ENCODE assay signal across 13 mouse cellular contexts in the genomic region with DNA sequence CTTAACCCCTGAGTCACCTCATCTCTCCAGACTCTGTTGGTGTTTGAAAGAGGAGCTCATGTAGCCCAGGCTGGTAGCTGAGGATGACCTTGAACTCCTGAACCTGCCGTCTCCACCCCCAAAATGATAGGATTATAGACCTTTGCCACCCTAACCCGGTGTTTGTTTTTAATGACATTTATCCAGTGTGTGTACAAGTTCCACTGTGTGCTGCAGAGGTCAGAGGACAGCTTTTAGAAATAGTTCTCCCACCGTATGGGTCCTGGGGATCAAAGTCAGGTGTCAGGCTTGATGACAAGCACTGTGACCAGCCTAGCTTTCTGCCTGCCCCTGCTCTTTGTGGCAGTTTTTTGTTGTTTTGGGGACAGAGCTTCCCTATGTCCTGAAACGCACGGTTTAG. TPM values are rescaled to one million over a fixed set of nuclear protein-coding genes. Genes with fewer than 3 reads are reported as not detected.
DNase-seq lines count a peak whose midpoint lies in the region; ATAC-seq and TF ChIP-seq lines count a peak whose summit lies in the region.
"Had no signal": no experiment of that assay in that cellular context is flagged by ENCODE, and none has a peak within 500 bp of the region (broad histone marks: within the 10 kb centered on the region; RNA-seq: fewer than 3 reads in every experiment).

No protein-coding gene starts in this region.

- DNase-seq in heart, postnatal 10 days, result no peak
- DNase-seq in left cerebral cortex, adult 11 months (ENCODE audit: low spot score), result no peak
- DNase-seq in spleen, adult 18-20 months, result no peak
- DNase-seq: cerebellum, postnatal 14 days; kidney, postnatal 14 days; thymus, adult 2 months had no signal

- peak overlapping the region; percentile 66 for H3K4me2 ChIP-seq in heart, embryonic 14.5 days (ENCODE audit: low read length)
- no peak overlapping the region for H3K4me2 ChIP-seq in liver, embryonic 16.5 days (ENCODE audit: low read depth, low read length)

- H3K9me3 ChIP-seq in heart, embryonic 14.5 days (ENCODE audit: control insufficient read depth, low read length), result no peaks in the 10 kb centered on the region
- H3K9me3 ChIP-seq in ES-Bruce4 (replicated peaks; ENCODE audit: control insufficient read depth, insufficient read depth, low read length, poor library complexity, severe bottlenecking), result no peaks in the 10 kb centered on the region
- H3K9me3 ChIP-seq in liver, embryonic 16.5 days (replicated peaks; ENCODE audit: control insufficient read depth, low read length), result no peaks in the 10 kb centered on the region
- H3K9me3 ChIP-seq: hindbrain, embryonic 10.5 days had no signal

- whole genome bisulfite sequencing in heart, embryonic 14.5 days, result 43% methylated on average over 5 of the region's 5 CpGs
- 47% methylated on average over 5 of the region's 5 CpGs for WGBS in liver, embryonic 16.5 days (ENCODE audit: insufficient replicate concordance)

- H3K4me1 ChIP-seq in heart, embryonic 14.5 days (ENCODE audit: control insufficient read depth in 2 of 2, insufficient read depth in 2 of 2, low read length in 2 of 2), result peaks cover 10 to 18% of the 10 kb centered on the region in 2 experiments
- H3K4me1 ChIP-seq in ES-Bruce4 (ENCODE audit: control insufficient read depth, insufficient read depth, low read length), result peaks cover 6% of the 10 kb centered on the region
- H3K4me1 ChIP-seq in brown adipose tissue, adult 24 weeks (ENCODE audit: control insufficient read depth, insufficient read depth, insufficient read length, low read length), result peaks cover 5% of the 10 kb centered on the region; the same call in 1 of the 2 replicates
- peaks cover 34% of the 10 kb centered on the region for H3K4me1 ChIP-seq in liver, embryonic 16.5 days (ENCODE audit: control insufficient read depth, low read depth, low read length)

- H3K9ac ChIP-seq in heart, embryonic 14.5 days (ENCODE audit: low read length), result peak overlapping the region; percentile 71
- H3K9ac ChIP-seq in ES-Bruce4 (ENCODE audit: low read depth, poor library complexity, severe bottlenecking), result 0 out of 2 replicates have a peak overlapping the region, but pooled peaks have one; percentile 63
- H3K9ac ChIP-seq in liver, embryonic 16.5 days (ENCODE audit: low read depth, low read length), result peak overlapping the region; percentile 41; the same call in 1 of the 2 replicates

- TF ChIP-seq POLR2A in ES-Bruce4 (IDR thresholded peaks at IDR 0.05; ENCODE audit: insufficient read depth, low read length), result no peak

- H3K27ac ChIP-seq in heart, embryonic 14.5 days (replicated peaks in 1 of 2; ENCODE audit: control insufficient read depth in 1 of 2, insufficient read depth in 1 of 2, low read depth in 2 of 2, low read length in 2 of 2), result peak overlapping the region; percentile 81 to 90; a peak in 2 of 4 replicates
- no peak overlapping the region for H3K27ac ChIP-seq in ES-Bruce4 (ENCODE audit: insufficient read depth, low read length)
- peak overlapping the region; percentile 21; the same call in 1 of the 2 replicates for H3K27ac ChIP-seq in brown adipose tissue, adult 24 weeks (replicated peaks; ENCODE audit: low read depth, low read length)
- peak overlapping the region; percentile 91 for H3K27ac ChIP-seq in liver, embryonic 16.5 days (ENCODE audit: low read length)

- intact Hi-C loops in heart, postnatal 10 days (cut with DNase I), result no loop called here

- no peak overlapping the region; a peak in 1 of 4 replicates for H3K4me3 ChIP-seq in heart, embryonic 14.5 days (ENCODE audit: control insufficient read depth in 1 of 2, insufficient read depth in 1 of 2, low read depth in 1 of 2, low read length in 2 of 2)
- H3K4me3 ChIP-seq in ES-Bruce4 (ENCODE audit: low read depth, low read length), result no peak overlapping the region
- no peak overlapping the region for H3K4me3 ChIP-seq in brown adipose tissue, adult 24 weeks (ENCODE audit: insufficient read depth, low read depth, low read length)
- H3K4me3 ChIP-seq in liver, embryonic 16.5 days (ENCODE audit: low read depth, low read length), result no peak overlapping the region
- H3K4me3 ChIP-seq: hindbrain, embryonic 10.5 days had no signal

- H3K36me3 ChIP-seq in heart, embryonic 14.5 days (ENCODE audit: control insufficient read depth, insufficient read depth, low read length), result no peaks in the 10 kb centered on the region
- H3K36me3 ChIP-seq in ES-Bruce4 (ENCODE audit: control insufficient read depth, insufficient read depth, low read length, poor library complexity, severe bottlenecking), result no peaks in the 10 kb centered on the region
- H3K36me3 ChIP-seq in liver, embryonic 16.5 days (ENCODE audit: control insufficient read depth, insufficient read depth), result no peaks in the 10 kb centered on the region
- H3K36me3 ChIP-seq: hindbrain, embryonic 10.5 days had no signal

- no peak for TF ChIP-seq EP300 in ES-Bruce4 (IDR thresholded peaks at IDR 0.05; ENCODE audit: insufficient read depth, low read depth, low read length)

- TF ChIP-seq CTCF in ES-Bruce4 (IDR thresholded peaks at IDR 0.05; ENCODE audit: low read depth, low read length), result no peak

- ATAC-seq in heart, embryonic 14.5 days (ENCODE audit: insufficient number of reproducible peaks, insufficient read depth, low FRiP score, low read depth), result no peak
- peak; percentile 68 for ATAC-seq in liver, embryonic 16.5 days (ENCODE audit: low read depth)
- ATAC-seq: intestine, embryonic 16.5 days; midbrain, embryonic 16.5 days had no signal

- no peaks in the 10 kb centered on the region for H3K27me3 ChIP-seq in heart, embryonic 14.5 days (ENCODE audit: control insufficient read depth, insufficient read depth, low read length)
- no peaks in the 10 kb centered on the region for H3K27me3 ChIP-seq in ES-Bruce4 (ENCODE audit: control insufficient read depth, insufficient read depth, low read length, poor library complexity, severe bottlenecking)
- H3K27me3 ChIP-seq in liver, embryonic 16.5 days (ENCODE audit: control insufficient read depth, insufficient read depth, low read depth, low read length), result no peaks in the 10 kb centered on the region

RNA-seq across cellular contexts. Expression of gene Atxn2, which starts 11.2 kb away (rescaled TPM):
- 84.8 and 86.9 TPM in 2 replicates for polyA plus RNA-seq in heart, embryonic 14.5 days (2014; fragmentation: Nextera tagmentation; extraction: Ambion mirVana)
- 100 to 1,000 TPM; 173 to 177 TPM for total RNA-seq in heart, postnatal 10 days (2021)
- polyA plus RNA-seq in ES-Bruce4 (2011; ENCODE audit: insufficient read depth, insufficient read length, low read depth, missing spikeins), result 269 and 284 TPM in 2 replicates
- polyA plus RNA-seq in brown adipose tissue, adult 24 weeks (2012; ENCODE audit: insufficient read depth, insufficient read length, missing spikeins), result 126 and 135 TPM in 2 replicates
- 14.5 and 14.6 TPM in 2 replicates for polyA plus RNA-seq in liver, embryonic 16.5 days (2015; fragmentation: Nextera tagmentation; extraction: Ambion mirVana)

RNA-seq across cellular contexts. Expression of gene Brap, which starts 39.5 kb away (rescaled TPM):
- polyA plus RNA-seq in heart, embryonic 14.5 days (2014; fragmentation: Nextera tagmentation; extraction: Ambion mirVana), result 26.6 and 26.9 TPM in 2 replicates
- total RNA-seq in heart, postnatal 10 days (2021), result 10 to 100 TPM; 28.2 to 35.2 TPM
- 31.9 and 34.4 TPM in 2 replicates for polyA plus RNA-seq in ES-Bruce4 (2011; ENCODE audit: insufficient read depth, insufficient read length, low read depth, missing spikeins)
- 32.3 and 50.9 TPM in 2 replicates for polyA plus RNA-seq in brown adipose tissue, adult 24 weeks (2012; ENCODE audit: insufficient read depth, insufficient read length, missing spikeins)
- 22.6 and 22.7 TPM in 2 replicates for polyA plus RNA-seq in liver, embryonic 16.5 days (2015; fragmentation: Nextera tagmentation; extraction: Ambion mirVana)

RNA-seq across cellular contexts. Expression of gene Acad10, which starts 39.6 kb away (rescaled TPM):
- 1.1 and 1.5 TPM in 2 replicates for polyA plus RNA-seq in heart, embryonic 14.5 days (2014; fragmentation: Nextera tagmentation; extraction: Ambion mirVana)
- total RNA-seq in heart, postnatal 10 days (2021), result 10 to 100 TPM; 13.7 to 16.0 TPM
- 5.8 and 9.0 TPM in 2 replicates for polyA plus RNA-seq in ES-Bruce4 (2011; ENCODE audit: insufficient read depth, insufficient read length, low read depth, missing spikeins)
- 23.2 and 30.2 TPM in 2 replicates for polyA plus RNA-seq in brown adipose tissue, adult 24 weeks (2012; ENCODE audit: insufficient read depth, insufficient read length, missing spikeins)
- polyA plus RNA-seq in liver, embryonic 16.5 days (2015; fragmentation: Nextera tagmentation; extraction: Ambion mirVana), result 3.9 and 5.5 TPM in 2 replicates
